Comparison of ENCODE assay signal across 11 mouse cellular contexts in genomic region chr6:31222024-31222579, GRCm38 (mm10).
DNase-seq lines count a peak whose midpoint lies in the region; TF ChIP-seq lines count a peak whose summit lies in the region.
"Had no signal": no experiment of that assay in that cellular context is flagged by ENCODE, and none has a peak within 500 bp of the region (broad histone marks: within the 10 kb centered on the region; RNA-seq: fewer than 3 reads in every experiment).

No protein-coding gene starts in this region.

- TF ChIP-seq POLR2A in cortical plate, adult 2 months (IDR thresholded peaks at IDR 0.05; ENCODE audit: extremely low read depth, insufficient read depth, low read length): no peak

- peak overlapping the region; percentile 98 for H3K27ac ChIP-seq in gastrocnemius, adult 2 months
- peak overlapping the region; percentile 100 for H3K27ac ChIP-seq in layer of hippocampus, adult 2 months
- H3K27ac ChIP-seq in cortical plate, adult 2 months (ENCODE audit: insufficient read depth, low read length): no peak overlapping the region
- H3K27ac ChIP-seq: midbrain, embryonic 12.5 days had no signal

- H3K4me3 ChIP-seq in gastrocnemius, adult 2 months: peak overlapping the region; percentile 80
- peak overlapping the region; percentile 69; the same call in 1 of the 2 replicates for H3K4me3 ChIP-seq in layer of hippocampus, adult 2 months
- H3K4me3 ChIP-seq in cortical plate, adult 2 months (ENCODE audit: insufficient read depth, low read length): peak overlapping the region; percentile 99; the same call in 1 of the 2 replicates
- H3K4me3 ChIP-seq: midbrain, embryonic 12.5 days had no signal

- no peak for TF ChIP-seq CTCF in gastrocnemius, adult 2 months (IDR thresholded peaks at IDR 0.05)
- no peak for TF ChIP-seq CTCF in layer of hippocampus, adult 2 months (conservative IDR thresholded peaks at IDR 0.05)
- no peak for TF ChIP-seq CTCF in cortical plate, adult 2 months (IDR thresholded peaks at IDR 0.05; ENCODE audit: extremely low read depth, insufficient read depth, low read length)

- no peak for DNase-seq in gastrocnemius, adult 2 months
- no peak for DNase-seq in gastrocnemius, adult 8-10 months (ENCODE audit: low spot score in 2 of 2)
- no peak for DNase-seq in layer of hippocampus, adult 2 months (ENCODE audit: low spot score in 2 of 2)
- no peak for DNase-seq in layer of hippocampus, adult 8-10 months (ENCODE audit: low spot score in 2 of 2)
- peak; percentile 21 to 36 for DNase-seq in B cell, adult 2 months
- no peak for DNase-seq in natural killer cell, adult 2 months (ENCODE audit: low spot score in 2 of 2)
- DNase-seq: cerebellum, adult 11-12 months; lung, adult 2 months; thymus, postnatal 25 days had no signal

- no peaks in the 10 kb centered on the region for H3K4me1 ChIP-seq in cortical plate, adult 2 months (ENCODE audit: control insufficient read depth, insufficient read depth, low read length)

- intact Hi-C loops in gastrocnemius, adult 2 months (cut with DNase I): loop anchor here (5.0 kb wide), 1 partner anchor 40 kb away; no protein-coding TSS in a partner anchor

Comparison
In these comparisons a context has a peak if more than half of its experiments do, and no peak if none do; other contexts are left out.
1. DNase-seq: peak in B cell, adult 2 months (2 of 2); none in gastrocnemius, adult 2 months (single experiment), gastrocnemius, adult 8-10 months (0 of 2), layer of hippocampus, adult 2 months (0 of 2), layer of hippocampus, adult 8-10 months (0 of 2) and natural killer cell, adult 2 months (0 of 2).
2. Peak in every context shown above with its lines, with median percentiles within 50 percentile points of each other: H3K4me3 ChIP-seq.